Mouse (Mus musculus) G1E (cell line): ENCODE results near the gene Guca1a.

Source experiments
- CTCF ChIP-seq: IDR thresholded peaks from 2 replicates; pipeline ENCODE4 v1.5.1; 2012; ENCODE audit warnings: low read depth, low read length, inconsistent platforms, mixed read lengths
- GATA1 ChIP-seq: IDR thresholded peaks from 2 replicates; pipeline ENCODE4 v1.6.1; 2012; ENCODE audit warnings: borderline replicate concordance, low read length, inconsistent platforms, mixed read lengths
- TAL1 ChIP-seq: conservative IDR thresholded peaks from 2 replicates; pipeline ENCODE4 v1.6.1; 2012; ENCODE audit warnings: low read depth, low read length, inconsistent platforms, mixed read lengths

GRCm38 (mm10) chr17:47436907-47437547 lies 36.6 kb upstream of the Guca1a start, which contains the start of gene 1700001C19Rik:
- TF ChIP-seq CTCF (no peak), GATA1 (no peak), TAL1 (no peak)
